Mouse (Mus musculus) lung, adult 18-20 months (tissue): ENCODE results near the gene Fryl.

Experiments used
- DNase-seq, 2 experiments: peaks; one replicate each; pipeline ENCODE4 v3.0.0; 2022; ENCODE audit warnings: mixed read lengths in 2 of 2

Gene Fryl

DNA sequence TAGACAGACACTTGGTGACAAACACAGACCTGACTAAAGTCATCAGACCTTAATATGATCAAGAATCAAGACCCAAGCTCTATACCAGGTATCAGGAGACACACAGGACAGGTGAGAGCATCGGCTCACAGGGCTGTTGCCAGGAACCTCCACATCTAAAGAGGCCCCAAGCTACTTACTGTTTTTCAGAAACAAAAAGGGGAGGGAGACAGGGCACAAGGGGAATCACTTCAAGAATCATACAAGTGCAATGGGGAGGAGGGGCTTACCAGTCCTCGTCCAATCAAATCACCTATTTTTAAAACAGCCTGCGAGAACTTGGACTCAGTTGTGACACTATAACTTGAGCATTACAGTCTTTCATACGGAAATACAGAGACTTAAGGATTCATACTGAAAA lies 38.4 kb downstream of the Fryl start:
- DNase-seq, result no peak

- DNase-seq, result no peak
Observed at GRCm38 (mm10) chr5:73217116-73217515, 39.3 kb downstream of the Fryl start.

DNA sequence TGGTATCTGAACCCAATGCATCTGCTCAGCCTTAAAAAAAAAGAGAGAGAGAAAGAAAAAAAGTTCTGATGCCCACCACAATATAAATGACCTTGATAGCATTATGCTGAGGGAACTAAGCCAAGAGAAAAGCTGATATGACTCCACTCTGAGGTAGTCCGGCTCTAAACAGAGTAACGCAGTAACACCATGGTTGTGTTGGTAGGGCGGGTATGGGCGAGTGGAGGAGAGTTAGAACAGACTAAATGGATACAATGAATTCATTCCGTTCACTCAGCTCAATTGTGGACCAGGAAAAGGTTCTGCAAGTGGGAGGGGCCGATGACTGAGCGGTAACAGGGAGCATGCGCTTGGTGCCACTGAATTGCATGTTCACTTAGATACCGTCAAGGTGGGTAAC lies 40.4 kb downstream of the Fryl start:
- no peak for DNase-seq

DNA sequence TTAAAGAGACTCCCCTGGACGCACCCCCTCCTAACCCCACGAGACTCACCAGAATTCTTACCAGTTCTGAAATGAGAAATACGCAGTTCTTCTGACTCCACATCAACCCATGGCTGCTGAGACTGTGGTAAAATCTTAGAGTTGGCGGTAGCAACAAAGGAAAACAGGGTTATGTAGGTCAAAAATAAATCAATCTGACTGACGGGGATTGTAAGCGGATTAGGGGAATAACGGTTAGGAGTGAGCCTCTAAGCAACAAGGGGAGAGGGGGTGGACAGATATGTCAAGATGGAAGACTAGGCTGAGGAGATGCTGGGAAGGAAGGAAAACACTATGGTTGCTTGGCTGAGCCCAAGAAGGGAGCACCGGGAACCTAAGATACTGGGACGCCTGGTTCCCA lies 44.0 kb downstream of the Fryl start:
- DNase-seq, result no peak

- DNase-seq, result no peak
Observed at GRCm38 (mm10) chr5:73211961-73212360, 44.5 kb downstream of the Fryl start.

DNA sequence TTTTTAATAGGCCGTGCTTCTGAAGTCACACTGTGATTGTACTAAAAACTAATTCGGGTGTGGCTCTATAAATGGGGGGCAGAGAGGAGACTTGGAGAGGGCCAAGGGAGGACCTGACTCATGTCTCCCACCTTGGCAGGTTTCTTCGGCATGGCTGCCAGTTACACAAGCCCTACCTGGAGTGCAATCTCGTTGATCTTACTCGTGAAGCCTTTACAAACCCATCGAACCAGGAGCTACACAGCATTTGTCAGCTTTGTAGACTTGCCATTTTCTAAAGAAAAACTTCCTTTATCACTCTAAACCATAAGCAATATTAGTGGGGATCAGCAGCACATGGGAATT lies 45.5 kb downstream of the Fryl start:
- DNase-seq, result no peak

DNA sequence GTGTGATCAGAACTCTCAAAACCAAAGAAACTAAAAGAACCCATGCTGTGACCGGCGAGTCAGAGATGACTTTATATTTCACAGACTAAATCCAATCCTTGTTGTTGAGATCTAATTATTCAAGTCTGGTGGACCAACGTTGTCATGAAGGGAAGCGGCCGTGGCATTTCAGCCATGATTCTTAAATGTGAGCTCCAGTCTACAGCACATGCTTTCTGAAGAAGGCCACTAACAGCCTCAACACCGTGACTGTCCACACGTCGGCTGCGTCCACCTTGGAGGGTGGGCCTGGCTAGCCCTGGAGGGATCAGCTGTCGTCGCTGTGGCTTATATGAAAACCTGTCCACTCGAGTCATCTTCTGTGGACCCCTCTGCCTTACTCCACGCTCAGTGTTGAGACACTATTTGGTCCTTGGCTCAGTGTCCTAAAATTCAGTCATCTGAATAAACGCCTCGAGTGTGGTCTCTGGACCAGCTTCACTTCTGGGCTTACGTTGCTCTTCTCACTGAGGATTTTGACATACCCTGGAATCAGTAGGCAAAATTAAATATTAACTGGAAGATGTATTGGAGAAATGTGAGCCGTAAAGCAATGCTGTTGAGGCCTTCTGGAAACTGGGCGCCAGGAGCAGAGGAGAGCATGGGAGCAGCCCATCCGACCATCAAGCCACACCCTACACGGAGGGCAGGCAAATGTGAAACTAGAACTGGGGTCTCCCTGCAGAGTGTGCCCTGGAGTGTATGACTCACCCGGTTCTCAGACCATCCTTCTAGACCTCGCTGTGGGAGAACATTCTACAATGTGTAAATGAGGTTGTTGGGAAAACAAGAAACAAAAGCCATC lies 46.1 kb downstream of the Fryl start:
- DNase-seq, result no peak

GRCm38 (mm10) chr5:73209201-73210096 lies 47.0 kb downstream of the Fryl start:
- DNase-seq, result peak in 1 of 2 experiments; percentile 18

DNA sequence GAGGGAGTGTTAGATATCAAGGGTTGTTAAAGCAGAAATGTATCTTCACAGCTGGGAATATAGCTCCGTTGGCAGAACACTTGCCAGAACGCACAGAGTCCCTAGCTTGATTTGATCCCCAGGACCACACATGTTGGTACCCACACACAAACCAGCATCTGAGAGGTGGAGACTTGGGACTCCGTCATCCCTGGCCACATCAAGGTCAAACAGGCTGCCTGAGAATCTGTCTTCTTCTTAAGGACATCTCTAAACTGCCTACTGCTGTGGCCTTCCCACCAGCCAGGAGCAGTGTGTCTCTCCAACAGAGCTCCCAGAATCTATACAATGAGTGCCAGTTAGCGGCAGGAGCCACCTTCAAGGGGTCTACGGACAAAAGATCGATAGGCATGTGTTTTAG lies 47.8 kb downstream of the Fryl start:
- no peak for DNase-seq

- DNase-seq, result no peak
Observed at GRCm38 (mm10) chr5:73206722-73207121, 49.7 kb downstream of the Fryl start.

DNA sequence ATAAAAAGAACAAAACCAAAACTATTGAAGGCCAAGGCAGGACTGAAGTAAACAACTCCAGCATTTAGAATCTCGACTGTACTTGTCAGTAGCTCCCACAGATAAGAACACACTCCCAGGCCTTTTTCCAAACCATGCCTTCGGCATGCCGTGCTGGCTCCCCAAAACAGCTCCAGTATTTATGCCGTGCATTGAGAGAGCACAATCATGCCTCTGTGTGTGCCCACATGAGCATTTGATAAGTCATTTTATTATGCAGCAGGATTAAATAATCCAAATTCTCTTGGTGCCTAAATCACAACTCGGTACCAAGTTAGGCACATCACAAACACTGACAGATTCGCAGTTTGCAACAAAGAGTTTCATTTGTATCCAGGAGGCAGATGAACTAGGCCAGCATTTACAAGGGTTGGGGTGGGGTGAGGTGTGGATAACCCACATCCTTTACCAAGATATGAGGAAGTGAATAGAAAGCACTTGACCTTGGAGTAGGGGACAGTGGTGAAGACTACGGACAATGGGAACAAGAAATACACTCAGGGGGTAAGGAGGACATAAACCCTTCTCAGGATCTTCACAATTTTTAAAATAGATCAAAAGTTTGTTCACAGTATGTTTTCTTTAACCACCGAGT lies 50.3 kb downstream of the Fryl start:
- DNase-seq, result no peak

DNA sequence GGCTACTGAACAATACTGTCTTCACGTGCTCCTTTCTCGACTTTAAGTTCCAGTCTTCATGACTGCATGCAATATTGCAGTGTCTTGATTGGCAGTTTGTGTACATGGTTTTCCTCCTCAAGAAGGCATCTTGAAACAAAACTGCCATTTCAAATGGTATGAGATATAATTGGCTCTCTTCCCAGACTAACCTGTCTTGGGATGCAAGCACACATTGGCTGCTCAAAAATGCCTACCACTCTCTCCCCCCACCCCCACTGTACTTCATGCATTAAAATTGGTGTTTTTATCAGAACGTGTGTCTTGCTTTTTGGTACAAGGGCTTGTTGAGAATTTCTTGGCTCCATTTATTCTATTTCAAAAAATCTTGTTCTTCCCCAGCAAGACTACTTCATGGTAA lies 51.4 kb downstream of the Fryl start:
- no peak for DNase-seq

DNA sequence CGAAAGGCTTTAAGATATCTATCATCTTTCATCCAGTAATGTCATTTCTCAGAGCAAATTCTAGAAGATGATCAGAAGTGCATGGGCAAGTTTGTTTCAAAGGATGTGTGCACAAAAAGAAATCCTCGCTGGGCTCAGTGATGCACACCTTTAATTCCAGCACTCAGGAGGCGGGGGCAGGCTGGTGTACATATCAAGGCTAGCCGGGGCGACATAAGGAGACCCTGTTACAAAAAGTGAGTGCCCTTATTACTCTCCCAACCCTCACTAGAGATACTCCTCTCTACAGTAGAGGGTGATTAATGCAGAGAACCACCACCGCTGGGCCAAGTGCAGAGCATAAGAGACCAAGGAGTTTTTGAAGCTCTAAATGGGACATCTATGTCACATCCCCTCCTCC lies 53.9 kb downstream of the Fryl start:
- no peak for DNase-seq

GRCm38 (mm10) chr5:73202077-73202476 lies 54.3 kb downstream of the Fryl start:
- no peak for DNase-seq

DNA sequence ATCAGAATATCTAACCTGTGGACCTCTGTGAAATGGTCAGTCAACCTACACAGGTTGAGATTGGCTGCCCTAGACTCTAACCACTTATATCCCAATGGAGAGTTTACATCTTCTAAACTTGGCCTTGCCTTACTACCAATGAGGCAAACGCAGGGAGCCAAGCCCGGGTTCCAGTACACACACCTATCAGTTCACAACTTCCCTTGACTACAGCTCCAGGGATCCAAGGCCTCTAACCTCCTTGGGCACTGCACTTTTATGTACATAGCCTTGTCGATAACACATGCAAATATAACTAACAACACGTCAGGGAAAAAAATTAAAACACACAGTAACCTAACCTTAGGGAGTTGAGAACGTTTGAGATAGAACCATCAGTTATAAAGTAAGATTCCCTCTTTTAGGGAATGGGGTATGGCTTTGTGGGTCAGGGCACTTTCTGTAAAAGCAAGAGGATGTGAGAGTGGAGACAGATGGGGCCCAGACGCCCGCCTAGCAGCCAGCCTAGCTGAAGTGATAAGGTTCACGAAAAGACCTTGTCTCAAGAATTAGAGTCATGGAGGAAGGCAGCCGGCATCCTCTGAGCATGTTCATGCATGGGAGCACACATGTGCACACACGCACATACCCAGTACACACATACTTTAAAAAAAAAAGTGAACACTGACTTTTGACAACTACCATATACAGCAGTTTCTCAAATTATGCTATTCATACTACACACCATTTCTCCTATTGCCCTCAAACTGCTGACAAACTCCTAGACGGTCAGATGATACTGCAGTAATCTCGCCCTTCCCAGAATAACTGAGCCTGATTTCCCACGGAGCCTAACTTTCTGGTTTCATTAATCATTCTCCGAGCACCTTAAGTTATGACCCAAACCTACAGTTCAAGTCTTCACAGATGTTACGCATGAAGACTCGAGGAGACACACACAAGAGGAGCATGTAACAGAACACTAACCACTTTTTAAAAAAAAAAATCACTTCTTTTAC lies 55.7 kb downstream of the Fryl start:
- DNase-seq, result no peak

- DNase-seq, result no peak
Observed at GRCm38 (mm10) chr5:73199586-73199985, 56.8 kb downstream of the Fryl start.

DNA sequence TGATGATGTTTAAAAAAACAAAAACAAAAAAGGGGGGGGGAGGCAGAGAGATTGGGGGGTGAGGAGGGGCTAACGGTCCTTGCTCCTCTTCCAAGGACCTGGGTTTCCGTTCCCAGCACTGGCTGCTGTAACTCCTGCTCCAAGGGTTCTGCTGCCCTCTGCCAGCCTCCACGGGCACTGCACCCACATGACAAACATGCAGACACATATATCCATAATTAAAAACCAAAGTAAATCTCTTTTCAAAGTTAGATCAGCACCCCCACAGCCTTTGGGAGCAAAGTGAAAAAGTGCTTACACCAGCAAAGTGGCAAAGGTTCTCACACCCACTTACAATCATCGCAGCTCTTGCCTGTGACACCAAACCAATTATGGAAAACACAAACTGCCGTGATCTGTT lies 57.7 kb downstream of the Fryl start:
- no peak for DNase-seq

DNA sequence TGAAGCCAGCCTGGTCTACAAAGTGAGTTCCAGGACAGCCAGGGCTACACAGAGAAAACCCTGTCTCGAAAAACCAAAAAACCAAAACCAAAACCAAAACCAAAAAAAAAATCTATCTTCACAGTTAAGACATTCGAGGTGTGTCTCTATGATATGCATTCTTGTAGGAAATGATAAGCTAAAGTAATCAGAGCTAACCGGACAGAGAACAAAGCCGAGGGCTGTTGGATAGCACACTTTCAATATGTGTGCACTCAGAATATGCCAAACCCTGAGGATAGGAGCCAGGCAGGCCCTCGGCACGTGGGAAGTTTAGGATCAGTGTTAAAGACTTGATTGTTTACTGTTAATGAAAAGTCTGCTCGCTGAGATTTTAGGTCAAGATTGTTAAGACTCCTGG lies 58.6 kb downstream of the Fryl start:
- DNase-seq, result no peak

- DNase-seq, result no peak
Observed at GRCm38 (mm10) chr5:73194740-73195139, 61.7 kb downstream of the Fryl start.

- peak in 1 of 2 experiments; percentile 34 for DNase-seq
Observed at GRCm38 (mm10) chr5:73194083-73194570, 62.3 kb downstream of the Fryl start.

DNA sequence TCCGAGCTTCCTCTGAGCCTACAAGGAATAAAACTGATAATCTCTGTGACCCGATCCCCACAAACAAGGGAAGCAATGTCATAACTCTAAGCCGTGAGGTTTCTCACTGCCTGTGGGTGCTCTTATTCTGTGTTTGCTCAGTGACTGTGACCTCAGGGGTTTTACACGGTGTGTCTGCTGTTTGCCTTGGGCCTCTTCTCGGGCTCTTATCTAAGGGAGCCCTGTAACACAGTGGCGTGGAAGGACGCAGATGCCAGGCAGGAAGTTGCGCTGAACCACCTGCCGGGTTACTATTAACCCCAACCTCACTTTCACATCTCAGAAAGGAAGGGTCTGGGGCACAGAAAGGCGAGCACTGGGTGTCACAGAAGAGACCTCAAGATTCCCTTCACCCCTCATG lies 62.8 kb downstream of the Fryl start:
- peak; percentile 59 to 69 for DNase-seq
